22 mouse cellular contexts compared by ENCODE assay signal in genomic region chr12:80936751-80937150, GRCm38 (mm10). TPM values are rescaled to one million over a fixed set of nuclear protein-coding genes. Genes with fewer than 3 reads are reported as not detected.
DNase-seq lines count a peak whose midpoint lies in the region; ATAC-seq and TF ChIP-seq lines count a peak whose summit lies in the region.
"Had no signal": no experiment of that assay in that cellular context is flagged by ENCODE, and none has a peak within 500 bp of the region (broad histone marks: within the 10 kb centered on the region; RNA-seq: fewer than 3 reads in every experiment).

No protein-coding gene starts in this region.

- no peak overlapping the region for H3K4me3 ChIP-seq in intestine, postnatal 0 days (ENCODE audit: low read depth, low read length)
- H3K4me3 ChIP-seq in forebrain, embryonic 11.5 days (ENCODE audit: low read depth, low read length): no peak overlapping the region
- H3K4me3 ChIP-seq: heart, embryonic 10.5 days; midbrain, embryonic 15.5 days; neural tube, embryonic 15.5 days had no signal

- 43% methylated on average over 2 of the region's 2 CpGs for WGBS in intestine, postnatal 0 days
- WGBS in forebrain, embryonic 11.5 days: 79% methylated on average over 2 of the region's 2 CpGs

- no peak for TF ChIP-seq CTCF in intestine, postnatal 0 days (IDR thresholded peaks at IDR 0.05; ENCODE audit: low read depth)

- peak overlapping the region; percentile 77 for H3K27ac ChIP-seq in intestine, postnatal 0 days (ENCODE audit: low read depth, low read length)
- H3K27ac ChIP-seq in forebrain, embryonic 11.5 days (ENCODE audit: low read depth, low read length): no peak overlapping the region
- H3K27ac ChIP-seq: heart, embryonic 10.5 days; midbrain, embryonic 15.5 days; neural tube, embryonic 15.5 days had no signal

- H3K36me3 ChIP-seq in intestine, postnatal 0 days (ENCODE audit: control insufficient read depth, insufficient read depth): no peaks in the 10 kb centered on the region
- no peaks in the 10 kb centered on the region for H3K36me3 ChIP-seq in forebrain, embryonic 11.5 days (ENCODE audit: control insufficient read depth, insufficient read depth, low read length)
- H3K36me3 ChIP-seq: heart, embryonic 10.5 days; midbrain, embryonic 15.5 days; neural tube, embryonic 15.5 days had no signal

- peak; percentile 82 for DNase-seq in heart, adult 11 months
- no peak for DNase-seq in heart, postnatal 4 days
- peak; percentile 69 for DNase-seq in lung, postnatal 25 days (ENCODE audit: low spot score)
- no peak for DNase-seq in spleen, adult 12 weeks (ENCODE audit: low spot score)
- no peak for DNase-seq in forebrain, embryonic 11.5 days (ENCODE audit: low spot score)
- no peak for DNase-seq in B cell, adult 2 months
- DNase-seq: cerebellum, adult 18-20 months; cerebellum, postnatal 25 days; embryo, embryonic 11 days; forebrain, postnatal 0 days; layer of hippocampus, postnatal 36 days; left cerebral cortex, postnatal 4 days; liver; right cerebral cortex, postnatal 25 days; thymus, adult 18-20 months; thymus, postnatal 4 days had no signal

- no peak; the same call in 1 of the 2 replicates for ATAC-seq in intestine, postnatal 0 days
- ATAC-seq in forebrain, embryonic 11.5 days (replicated peaks; ENCODE audit: low FRiP score): no peak
- ATAC-seq: forebrain, postnatal 0 days; midbrain, embryonic 15.5 days had no signal

- no peaks in the 10 kb centered on the region for H3K27me3 ChIP-seq in intestine, postnatal 0 days (replicated peaks; ENCODE audit: control insufficient read depth, insufficient read depth, low read length)
- no peaks in the 10 kb centered on the region for H3K27me3 ChIP-seq in forebrain, embryonic 11.5 days (ENCODE audit: control insufficient read depth, insufficient read depth, low read length)
- H3K27me3 ChIP-seq: midbrain, embryonic 15.5 days; neural tube, embryonic 15.5 days had no signal

- H3K9me3 ChIP-seq in intestine, postnatal 0 days (ENCODE audit: control insufficient read depth): no peaks in the 10 kb centered on the region
- no peaks in the 10 kb centered on the region for H3K9me3 ChIP-seq in forebrain, embryonic 11.5 days (ENCODE audit: control insufficient read depth, low read length)
- H3K9me3 ChIP-seq: heart, embryonic 10.5 days; midbrain, embryonic 15.5 days; neural tube, embryonic 15.5 days had no signal

- H3K9ac ChIP-seq in intestine, postnatal 0 days (ENCODE audit: low read depth, low read length): no peak overlapping the region
- H3K9ac ChIP-seq in forebrain, embryonic 11.5 days (ENCODE audit: low read length): no peak overlapping the region
- H3K9ac ChIP-seq: forebrain, postnatal 0 days; midbrain, embryonic 15.5 days; neural tube, embryonic 15.5 days had no signal

- no peaks in the 10 kb centered on the region; the same call in 1 of the 2 replicates for H3K4me1 ChIP-seq in intestine, postnatal 0 days (replicated peaks; ENCODE audit: control insufficient read depth, insufficient read depth, low read length)
- no peaks in the 10 kb centered on the region for H3K4me1 ChIP-seq in forebrain, embryonic 11.5 days (replicated peaks; ENCODE audit: control insufficient read depth, insufficient read depth, low read length)
- H3K4me1 ChIP-seq: heart, embryonic 10.5 days; midbrain, embryonic 15.5 days; neural tube, embryonic 15.5 days had no signal

- no peak overlapping the region for H3K4me2 ChIP-seq in intestine, postnatal 0 days (replicated peaks; ENCODE audit: low read depth)
- H3K4me2 ChIP-seq in forebrain, embryonic 11.5 days (ENCODE audit: low read depth, low read length, severe bottlenecking): no peak overlapping the region
- H3K4me2 ChIP-seq: midbrain, embryonic 15.5 days; neural tube, embryonic 15.5 days had no signal

RNA-seq across cellular contexts. Expression of gene Srsf5, which starts 8.6 kb away (rescaled TPM):
- 100 to 1,000 TPM; 317 to 328 TPM for total RNA-seq in heart, postnatal 4 days (2021)
- polyA plus RNA-seq in intestine, postnatal 0 days (2015; fragmentation: Nextera tagmentation; extraction: Ambion mirVana): 261 and 328 TPM in 2 replicates
- 436 and 461 TPM in 2 replicates for polyA plus RNA-seq in forebrain, embryonic 11.5 days (2014; fragmentation: Nextera tagmentation; extraction: Ambion mirVana)

RNA-seq across cellular contexts. Expression of gene Slc10a1, which starts 31.8 kb away (rescaled TPM):
- total RNA-seq in heart, postnatal 4 days (2021): not detected
- polyA plus RNA-seq in intestine, postnatal 0 days (2015; fragmentation: Nextera tagmentation; extraction: Ambion mirVana): 0.43 and 0.56 TPM in 2 replicates
- polyA plus RNA-seq in forebrain, embryonic 11.5 days (2014; fragmentation: Nextera tagmentation; extraction: Ambion mirVana): 0.63 and 0.67 TPM in 2 replicates
- total RNA-seq: forebrain, postnatal 0 days; layer of hippocampus, postnatal 36 days; left cerebral cortex, postnatal 4 days; megakaryocyte-erythroid progenitor cell, adult 5-6 weeks had no signal
- polyA plus RNA-seq: forebrain, postnatal 0 days; large intestine, adult 2 months had no signal

Comparison
In these comparisons a context has a peak if more than half of its experiments do, and no peak if none do; other contexts are left out.
1. DNase-seq: peak in heart, adult 11 months (single experiment) and lung, postnatal 25 days (single experiment); none in heart, postnatal 4 days (single experiment), spleen, adult 12 weeks (single experiment), forebrain, embryonic 11.5 days (single experiment) and B cell, adult 2 months (0 of 2).